Mouse (Mus musculus) heart, embryonic 10.5 days (tissue): ENCODE measurements around the gene Mmp14. TPM values are rescaled to one million over a fixed set of nuclear protein-coding genes. Genes with fewer than 3 reads are reported as not detected.

ENCODE experiments used
- DNase-seq: peaks from one replicate; pipeline ENCODE4 v3.0.0-alpha.2; 2017; ENCODE audit warnings: low spot score
- H3K27ac ChIP-seq: fragments of 300-500 bp; sonication (generic); 2 replicates; pipeline ENCODE4 v1.5.1; 2016; ENCODE audit warnings: mild to moderate bottlenecking
- H3K27me3 ChIP-seq: fragments of 300-500 bp; sonication (generic); 2 replicates; pipeline ENCODE4 v1.6.1; 2016; ENCODE audit warnings: mild to moderate bottlenecking; ENCODE audit not compliant: poor library complexity, insufficient read depth, severe bottlenecking
- H3K36me3 ChIP-seq: fragments of 300-500 bp; sonication (generic); 2 replicates; pipeline ENCODE4 v1.6.1; 2016; ENCODE audit warnings: mild to moderate bottlenecking, moderate library complexity
- H3K4me1 ChIP-seq: fragments of 300-500 bp; sonication (generic); 2 replicates; pipeline ENCODE4 v1.6.1; 2016; ENCODE audit warnings: mild to moderate bottlenecking
- H3K4me3 ChIP-seq: fragments of 300-500 bp; sonication (generic); 2 replicates; pipeline ENCODE4 v1.5.1; 2016; ENCODE audit warnings: mild to moderate bottlenecking, moderate library complexity
- H3K9me3 ChIP-seq: fragments of 300-500 bp; sonication (generic); 2 replicates; pipeline ENCODE4 v1.6.1; 2016; ENCODE audit warnings: mild to moderate bottlenecking, moderate library complexity
- WGBS: fragments of 180-500 bp; shearing (Covaris S2); methylation state at CpG from one replicate; pipeline ENCODE4 v1.1.7; 2016; 5-methylcytosine and 5-hydroxymethylcytosine counted together
- polyA plus RNA-seq: library from polyadenylated mRNA; unstranded; fragments of >200 nt; fragmentation: Nextera tagmentation; extraction: Ambion mirVana; gene quantifications from 2 replicates; pipeline ENCODE4 v1.2.1, GENCODE M21; 2016

The Mmp14 gene
- polyA plus RNA-seq, 1 experiment from 2014 or later, result 108 TPM

DNA sequence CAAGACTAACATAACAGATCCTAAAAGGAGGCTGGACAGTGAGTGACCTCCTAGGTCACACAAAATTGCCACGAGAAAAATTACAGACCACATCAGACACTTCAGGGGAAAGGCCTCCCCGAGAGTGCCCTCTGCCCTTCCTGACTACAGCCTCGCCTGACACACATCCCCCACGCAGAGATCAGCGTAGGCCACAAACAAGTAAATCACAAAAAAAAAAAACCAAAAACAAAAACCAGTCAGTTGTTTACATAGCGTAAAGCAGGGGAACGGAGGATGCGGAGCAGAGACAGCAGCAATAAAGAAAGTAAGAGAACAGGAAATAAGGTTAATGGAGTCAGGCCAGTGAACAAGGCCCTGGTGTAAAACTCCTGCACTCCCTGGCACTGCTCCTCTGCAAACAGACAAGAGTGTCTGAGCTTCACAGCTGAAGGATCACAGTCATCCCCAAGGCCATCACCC lies 32.5 kb upstream of the Mmp14 start:
- Histone ChIP-seq H3K27me3 (no peaks in the 10 kb centered on the region), H3K4me3 (no peak overlapping the region), H3K4me1 (no peaks in the 10 kb centered on the region), H3K27ac (no peak overlapping the region), H3K9me3 (no peaks in the 10 kb centered on the region), H3K36me3 (no peaks in the 10 kb centered on the region)
- WGBS, result 53% methylated on average over 8 of the region's 8 CpGs
- DNase-seq, result no peak

DNA sequence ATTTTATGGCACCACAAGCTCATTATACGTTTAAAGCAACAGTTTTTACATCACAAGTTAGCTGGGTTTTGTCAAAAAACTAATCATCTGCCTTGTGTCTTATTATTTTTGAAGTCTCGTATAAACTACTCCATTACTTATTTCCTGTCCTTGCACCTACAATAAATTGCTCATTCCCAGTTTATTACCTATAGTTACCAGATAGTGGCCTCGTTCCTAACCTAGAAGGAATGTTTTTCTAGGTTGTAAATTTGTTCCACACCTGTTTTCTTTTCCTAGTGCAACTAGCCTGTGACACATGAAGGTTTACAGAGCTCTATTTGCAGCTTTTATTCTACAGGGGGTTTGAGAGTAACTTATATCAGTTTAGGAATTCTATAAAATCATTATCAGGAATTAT lies 29.7 kb upstream of the Mmp14 start:
- H3K4me1 ChIP-seq, result no peaks in the 10 kb centered on the region
- H3K4me3 ChIP-seq, result no peak overlapping the region
- WGBS, result 66% methylated on average over 3 of the region's 3 CpGs
- H3K9me3 ChIP-seq, result no peaks in the 10 kb centered on the region
- no peaks in the 10 kb centered on the region for H3K36me3 ChIP-seq
- H3K27me3 ChIP-seq, result no peaks in the 10 kb centered on the region
- no peak overlapping the region for H3K27ac ChIP-seq
- DNase-seq, result no peak

DNA sequence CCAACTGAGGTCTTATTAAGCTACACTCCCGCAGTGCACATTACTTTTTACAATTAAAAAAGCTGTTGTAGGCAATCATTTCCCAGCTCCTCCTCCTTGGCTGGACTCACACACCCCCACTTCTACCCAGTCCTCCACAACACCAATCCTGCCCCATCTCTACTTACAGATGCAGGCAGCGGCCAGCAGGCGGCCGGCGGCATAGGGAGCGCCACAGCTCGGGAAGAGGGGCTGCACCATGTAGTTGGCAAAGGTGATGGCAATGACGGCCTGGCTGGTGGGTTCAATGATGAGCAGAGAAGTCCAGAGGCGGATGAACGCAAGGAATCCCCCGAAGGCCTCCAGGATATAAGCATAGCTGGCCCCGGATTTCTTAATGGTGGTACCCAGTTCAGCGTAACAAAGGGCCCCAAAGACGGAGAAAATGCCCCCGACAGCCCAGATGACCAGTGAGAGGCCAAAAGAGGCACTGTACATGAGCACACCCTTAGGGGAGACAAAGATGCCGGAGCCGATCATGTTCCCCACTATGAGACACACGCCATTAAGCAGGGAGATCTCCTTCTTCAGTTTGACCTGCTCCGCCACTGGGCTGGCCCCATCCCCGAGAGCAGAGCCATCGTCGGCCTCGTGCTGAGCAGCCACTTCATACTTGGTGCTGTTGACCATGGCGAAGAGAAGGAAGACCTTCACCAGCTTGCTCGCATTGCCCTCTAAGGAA lies 22.9 kb upstream of the Mmp14 start:
- H3K36me3 ChIP-seq, result no peaks in the 10 kb centered on the region
- H3K9me3 ChIP-seq, result no peaks in the 10 kb centered on the region
- H3K4me1 ChIP-seq, result peaks cover 27% of the 10 kb centered on the region
- 81% methylated on average over 25 of the region's 25 CpGs for WGBS
- no peak overlapping the region for H3K4me3 ChIP-seq
- DNase-seq, result no peak
- H3K27ac ChIP-seq, result 0 out of 2 replicates have a peak overlapping the region, but pooled peaks have one; percentile 2
- no peaks in the 10 kb centered on the region for H3K27me3 ChIP-seq

DNA sequence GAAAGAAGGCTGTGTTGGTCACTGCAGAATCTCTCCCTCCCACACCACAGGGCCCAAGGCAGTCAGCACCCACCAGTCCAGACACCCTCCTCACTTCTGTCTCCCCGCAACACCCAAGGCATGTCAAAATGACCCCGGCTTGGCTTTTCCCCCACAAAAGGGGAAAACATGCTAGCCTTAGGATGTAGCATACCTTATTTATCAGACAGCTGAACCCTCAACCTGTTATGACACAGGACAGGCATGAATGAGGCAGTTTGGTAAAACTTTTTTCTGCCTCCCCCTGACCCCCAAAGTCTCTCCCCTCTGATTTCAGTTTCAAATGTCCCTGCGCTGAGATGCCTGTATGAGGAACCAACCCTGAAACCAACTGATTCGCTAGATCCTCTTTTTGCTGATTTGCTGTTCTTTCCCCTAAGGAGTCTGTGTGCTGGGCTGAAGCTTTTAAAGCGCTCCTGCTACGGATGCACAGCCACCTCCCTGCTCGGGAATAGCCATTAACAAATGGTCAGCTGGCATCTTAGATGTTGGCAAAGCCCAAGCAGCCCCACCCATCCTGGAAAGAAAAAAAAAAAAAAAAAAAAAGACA lies 22.3 kb upstream of the Mmp14 start:
- H3K27ac ChIP-seq, result no peak overlapping the region
- H3K4me1 ChIP-seq, result peaks cover 33% of the 10 kb centered on the region
- H3K36me3 ChIP-seq, result no peaks in the 10 kb centered on the region
- DNase-seq, result no peak
- no peak overlapping the region for H3K4me3 ChIP-seq
- 73% methylated on average over 7 of the region's 7 CpGs for WGBS
- H3K27me3 ChIP-seq, result no peaks in the 10 kb centered on the region
- H3K9me3 ChIP-seq, result no peaks in the 10 kb centered on the region

DNA sequence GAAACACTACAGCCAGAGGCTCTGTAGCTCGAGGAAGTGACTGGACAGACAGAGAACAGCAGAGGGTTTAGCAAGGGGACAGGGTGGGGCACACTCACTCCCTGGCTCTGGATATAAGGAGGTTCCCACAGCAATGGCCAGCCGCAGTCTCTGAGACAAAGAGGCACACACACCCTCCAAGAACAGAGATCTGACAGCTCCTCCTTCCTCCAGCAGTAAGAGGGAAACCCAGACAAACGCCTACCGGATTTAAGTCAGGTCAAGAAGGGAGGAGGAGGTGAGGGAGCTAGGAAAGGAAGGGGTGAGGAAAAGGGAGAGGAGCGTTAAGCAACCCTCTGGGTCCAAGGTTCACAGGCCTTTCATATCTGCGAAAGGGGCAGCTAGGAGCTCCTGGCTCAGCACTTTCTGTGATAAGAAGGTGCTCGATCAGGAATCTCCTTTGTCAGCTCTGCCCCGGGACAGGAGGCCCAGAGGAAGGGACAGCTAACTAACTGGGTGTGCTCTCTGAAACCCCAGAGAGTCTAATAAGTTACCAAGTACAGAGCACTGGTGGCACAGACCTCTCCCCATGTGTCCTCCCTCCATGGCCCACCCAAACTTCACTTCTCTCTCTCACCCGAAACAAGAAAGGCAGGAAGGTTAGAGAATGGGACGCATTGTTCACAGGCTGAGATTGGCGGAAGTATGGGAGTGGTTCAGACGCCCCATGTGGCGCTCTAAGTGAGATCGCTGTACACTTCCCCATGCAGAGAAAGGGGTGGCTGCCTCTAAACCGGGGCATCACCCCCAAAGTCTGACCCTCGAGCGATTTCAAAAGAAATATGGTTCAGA lies 21.2 kb upstream of the Mmp14 start:
- Histone ChIP-seq H3K4me1 (peaks cover 40% of the 10 kb centered on the region), H3K4me3 (peak overlapping the region; percentile 41), H3K27ac (peak overlapping the region; percentile 82), H3K9me3 (no peaks in the 10 kb centered on the region), H3K36me3 (no peaks in the 10 kb centered on the region), H3K27me3 (no peaks in the 10 kb centered on the region)
- 24% methylated on average over 17 of the region's 17 CpGs for WGBS
- DNase-seq, result no peak

DNA sequence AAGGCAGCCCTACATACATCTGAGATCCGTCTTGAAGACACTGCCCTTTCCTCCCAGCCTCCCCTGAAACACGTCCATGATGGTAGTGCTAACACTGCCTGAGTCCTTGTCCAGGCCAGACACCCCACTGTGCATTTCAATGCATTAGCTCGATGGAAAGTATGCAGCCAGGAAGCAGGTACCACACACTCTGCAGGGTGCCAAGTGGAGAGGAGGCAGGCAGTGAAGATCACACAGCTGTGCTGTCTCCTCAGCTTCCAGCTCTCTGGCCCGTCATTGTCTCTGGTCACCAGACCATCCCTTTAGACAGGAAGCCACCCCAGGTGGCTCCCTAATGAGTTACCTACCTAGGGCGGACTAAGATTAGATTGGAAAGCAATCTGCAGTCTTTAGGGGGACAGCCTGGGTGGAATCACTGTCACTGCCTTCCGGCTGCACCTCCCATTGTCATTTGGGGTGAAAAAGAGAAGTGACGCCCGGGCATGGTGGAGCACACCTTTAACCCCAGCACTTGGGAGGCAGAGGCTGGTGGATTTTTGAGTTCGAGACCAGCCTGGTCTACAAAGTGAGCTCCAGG lies 19.3 kb upstream of the Mmp14 start:
- Histone ChIP-seq H3K4me3 (no peak overlapping the region), H3K36me3 (no peaks in the 10 kb centered on the region), H3K27ac (no peak overlapping the region), H3K4me1 (peaks cover 47% of the 10 kb centered on the region), H3K9me3 (no peaks in the 10 kb centered on the region), H3K27me3 (peaks cover 5% of the 10 kb centered on the region; the same call in 1 of the 2 replicates)
- DNase-seq, result no peak
- 44% methylated on average over 9 of the region's 9 CpGs for WGBS

DNA sequence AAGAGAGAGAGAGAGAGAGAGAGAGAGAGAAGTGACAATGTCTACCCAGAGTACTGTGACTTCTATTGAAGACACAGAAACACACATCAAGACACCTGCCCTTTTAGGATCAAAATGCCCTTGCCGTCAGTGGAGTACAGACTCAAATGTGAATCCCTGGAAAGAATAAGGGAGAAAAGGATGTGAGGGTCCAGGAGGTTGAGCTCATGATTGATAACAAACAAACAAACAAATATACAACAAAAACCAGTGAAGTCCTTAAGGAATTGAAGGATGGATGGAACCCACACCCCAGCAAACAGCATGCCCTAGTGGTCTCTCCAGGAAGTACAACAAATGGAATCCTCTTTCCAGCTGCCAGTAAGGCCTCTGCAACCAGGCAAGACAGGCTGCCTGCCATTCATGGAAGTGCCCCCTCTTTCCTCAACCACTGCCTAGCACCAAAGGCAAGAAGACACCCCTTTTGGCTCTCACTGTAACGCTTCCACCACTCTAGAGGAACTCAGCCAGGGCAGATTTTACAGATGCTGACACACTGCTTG lies 18.7 kb upstream of the Mmp14 start:
- Histone ChIP-seq H3K36me3 (no peaks in the 10 kb centered on the region), H3K9me3 (no peaks in the 10 kb centered on the region), H3K4me1 (peaks cover 53% of the 10 kb centered on the region), H3K27ac (no peak overlapping the region), H3K4me3 (no peak overlapping the region), H3K27me3 (peaks cover 5% of the 10 kb centered on the region; the same call in 1 of the 2 replicates)
- DNase-seq, result no peak
- WGBS, result 34% methylated on average over 2 of the region's 2 CpGs

DNA sequence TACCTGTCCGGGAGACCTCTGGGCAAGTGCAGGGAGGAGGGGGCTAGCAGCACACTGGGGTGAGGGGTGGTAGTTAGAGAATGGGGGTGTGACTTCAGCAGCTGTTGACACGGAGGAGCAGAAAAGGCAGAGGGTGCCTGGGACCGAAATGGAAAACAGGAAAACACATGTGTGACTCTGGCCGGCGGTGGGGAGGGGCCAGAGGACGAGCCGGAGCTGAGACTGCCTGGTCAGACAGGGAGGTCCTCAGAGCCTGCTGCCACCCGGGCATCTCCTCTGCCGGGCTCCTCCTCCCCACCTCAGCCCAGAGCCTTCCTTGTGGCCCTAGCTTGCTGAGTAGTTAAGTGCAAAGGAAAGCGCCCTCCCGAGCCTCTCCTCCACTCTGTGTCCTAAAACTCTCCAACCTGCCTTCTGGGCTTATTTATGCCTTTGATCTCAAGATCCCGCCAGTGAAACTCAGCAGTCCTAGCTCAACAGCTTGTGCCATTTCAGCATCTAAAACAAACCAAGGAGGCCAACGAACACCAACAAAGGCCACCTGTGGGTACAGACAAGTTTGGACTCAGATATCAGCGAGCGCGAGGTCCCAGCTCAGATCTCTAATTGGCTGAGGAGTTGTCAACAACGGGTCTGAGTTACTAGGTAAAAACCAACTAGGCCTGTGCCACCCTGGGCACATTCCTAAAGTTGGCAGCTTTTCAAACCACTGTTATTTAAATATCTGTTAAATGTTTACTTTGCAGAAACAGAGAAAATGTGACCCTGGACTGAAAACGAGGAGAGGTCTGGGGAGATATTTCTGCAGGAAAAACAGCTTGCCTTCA lies 17.3 kb upstream of the Mmp14 start:
- DNase-seq, result no peak

DNA sequence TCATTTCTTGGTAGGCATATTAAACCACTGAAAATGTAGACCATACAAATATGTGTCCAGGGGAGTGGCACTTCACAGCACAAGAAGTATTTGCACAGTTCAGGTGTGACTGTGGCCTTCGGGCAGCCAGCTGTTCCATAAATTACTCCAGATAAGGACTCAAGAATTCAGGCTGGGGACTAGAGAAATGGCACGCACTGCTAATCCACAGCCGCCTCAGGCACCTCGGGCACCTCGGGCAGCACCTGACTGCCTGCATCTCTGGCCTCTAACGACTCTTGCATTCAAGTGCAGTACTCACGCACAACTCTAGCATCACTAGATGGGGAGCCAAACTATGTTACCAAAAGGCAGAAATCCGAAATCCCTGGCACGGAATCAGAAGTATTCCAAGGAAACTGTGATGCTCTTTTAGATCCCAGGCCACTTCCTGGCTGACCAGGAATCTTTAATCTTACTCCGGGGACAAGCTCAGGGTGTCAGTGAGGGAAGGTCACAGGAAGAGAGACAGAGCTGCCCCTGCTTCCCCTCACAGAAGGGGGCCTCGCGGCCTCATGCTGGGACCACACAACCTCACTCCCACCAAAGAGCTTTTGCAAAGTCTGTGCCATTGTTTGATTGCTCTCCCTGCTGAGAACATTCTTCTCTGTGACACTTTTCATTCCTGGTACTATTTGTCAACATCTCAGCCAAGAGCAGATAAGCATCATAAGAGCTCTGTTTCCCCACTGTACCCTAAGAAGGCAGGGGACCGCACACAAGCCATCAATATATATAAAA lies 16.0 kb upstream of the Mmp14 start:
- Histone ChIP-seq H3K27me3 (peaks cover 5% of the 10 kb centered on the region; the same call in 1 of the 2 replicates), H3K36me3 (no peaks in the 10 kb centered on the region), H3K27ac (peak overlapping the region; percentile 62; the same call in 1 of the 2 replicates), H3K4me3 (no peak overlapping the region), H3K4me1 (peaks cover 37% of the 10 kb centered on the region), H3K9me3 (no peaks in the 10 kb centered on the region)
- 10% methylated on average over 13 of the region's 13 CpGs for WGBS
- no peak for DNase-seq

More for the DNA sequence above, 17.3 kb upstream of the Mmp14 start:
- H3K4me1 ChIP-seq, result peaks cover 47% of the 10 kb centered on the region
- H3K9me3 ChIP-seq, result no peaks in the 10 kb centered on the region
- H3K27me3 ChIP-seq, result peaks cover 5% of the 10 kb centered on the region; the same call in 1 of the 2 replicates
- WGBS, result 7% methylated on average over 18 of the region's 18 CpGs
- H3K36me3 ChIP-seq, result no peaks in the 10 kb centered on the region
- peak overlapping the region; percentile 45 for H3K4me3 ChIP-seq
- peak overlapping the region; percentile 78 for H3K27ac ChIP-seq

DNA sequence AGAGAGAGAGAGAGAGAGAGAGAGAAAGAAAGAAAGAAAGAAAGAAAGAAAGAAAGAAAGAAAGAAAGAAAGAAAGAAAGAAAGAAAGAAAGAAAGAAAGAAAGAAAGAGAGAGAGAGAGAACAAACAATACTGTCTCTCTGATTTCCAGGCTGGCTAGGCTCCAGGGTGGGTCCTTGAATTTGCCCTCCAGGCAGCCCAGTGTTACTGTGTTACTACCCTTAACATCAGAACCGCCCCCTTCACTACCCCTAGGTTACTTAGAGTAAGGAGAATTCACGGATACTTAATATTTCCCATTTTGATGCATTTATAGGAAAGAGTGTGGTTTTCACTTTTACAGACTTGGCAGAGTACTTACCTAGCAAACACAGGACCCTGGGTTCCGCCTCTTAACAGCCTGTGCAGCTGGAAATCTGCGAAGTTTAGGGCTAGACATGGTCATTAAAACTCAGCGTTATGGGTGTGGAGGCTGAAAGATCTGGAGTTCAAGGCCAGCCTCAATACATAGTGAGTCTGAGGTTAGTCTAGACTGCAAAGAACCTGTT lies 15.1 kb upstream of the Mmp14 start:
- H3K36me3 ChIP-seq, result no peaks in the 10 kb centered on the region
- WGBS, result 47% methylated on average over 5 of the region's 5 CpGs
- no peak overlapping the region for H3K4me3 ChIP-seq
- H3K27me3 ChIP-seq, result peaks cover 5% of the 10 kb centered on the region; the same call in 1 of the 2 replicates
- H3K9me3 ChIP-seq, result no peaks in the 10 kb centered on the region
- H3K4me1 ChIP-seq, result peaks cover 33% of the 10 kb centered on the region
- H3K27ac ChIP-seq, result no peak overlapping the region
- DNase-seq, result no peak

DNA sequence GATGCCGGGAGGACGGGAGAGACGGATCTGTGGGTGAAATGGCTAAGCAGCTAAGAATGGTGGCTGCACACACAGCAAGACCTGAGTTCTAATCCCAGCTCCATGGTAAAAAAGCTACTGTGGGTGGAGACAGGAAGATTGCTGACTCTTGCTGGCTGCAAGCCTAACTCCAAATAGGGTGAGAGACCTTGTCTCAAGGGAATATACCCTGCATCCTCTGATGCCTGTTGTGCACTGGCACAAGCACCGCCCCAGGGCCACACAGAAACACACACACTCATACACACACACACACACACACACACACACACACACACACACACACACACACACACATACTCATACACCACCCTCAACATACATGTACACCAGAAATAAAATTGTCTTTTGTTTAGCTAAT lies 14.6 kb upstream of the Mmp14 start:
- Histone ChIP-seq H3K4me3 (peak overlapping the region; percentile 52; the same call in 1 of the 2 replicates), H3K36me3 (no peaks in the 10 kb centered on the region), H3K9me3 (no peaks in the 10 kb centered on the region), H3K4me1 (peaks cover 33% of the 10 kb centered on the region), H3K27me3 (peaks cover 5% of the 10 kb centered on the region; the same call in 1 of the 2 replicates), H3K27ac (no peak overlapping the region)
- WGBS, result 53% methylated on average over 3 of the region's 4 CpGs
- DNase-seq, result no peak
